Comparison of ENCODE assay signal across 15 mouse cellular contexts in genomic region chr10:68759789-68760188, GRCm38 (mm10). TPM values are rescaled to one million over a fixed set of nuclear protein-coding genes. Genes with fewer than 3 reads are reported as not detected.
DNase-seq lines count a peak whose midpoint lies in the region; ATAC-seq and TF ChIP-seq lines count a peak whose summit lies in the region.
"Had no signal": no experiment of that assay in that cellular context is flagged by ENCODE, and none has a peak within 500 bp of the region (broad histone marks: within the 10 kb centered on the region; RNA-seq: fewer than 3 reads in every experiment).

No protein-coding gene starts in this region.

- ATAC-seq in forebrain, embryonic 11.5 days (replicated peaks; ENCODE audit: low FRiP score): peak; percentile 76
- no peak for ATAC-seq in forebrain, embryonic 16.5 days
- ATAC-seq in embryonic facial prominence, embryonic 12.5 days (ENCODE audit: insufficient number of reproducible peaks, insufficient read depth, low FRiP score, low TSS enrichment): 0 out of 2 replicates have a peak, but pooled peaks have one; percentile 56
- ATAC-seq in limb, embryonic 12.5 days (ENCODE audit: insufficient number of reproducible peaks, insufficient read depth, low FRiP score, low TSS enrichment, low read depth): no peak
- ATAC-seq: intestine, embryonic 16.5 days; liver, postnatal 0 days; Patski had no signal

- intact Hi-C loops in heart, postnatal 25 days (cut with DNase I): no loop called here

- no peak overlapping the region for H3K27ac ChIP-seq in forebrain, embryonic 11.5 days (ENCODE audit: low read depth, low read length)
- H3K27ac ChIP-seq in forebrain, embryonic 16.5 days (ENCODE audit: low read length): no peak overlapping the region
- peak overlapping the region; percentile 67 for H3K27ac ChIP-seq in embryonic facial prominence, embryonic 12.5 days
- peak overlapping the region; percentile 68 for H3K27ac ChIP-seq in limb, embryonic 12.5 days
- no peak overlapping the region for H3K27ac ChIP-seq in thymus, adult 2 months (ENCODE audit: control insufficient read depth, insufficient read depth, low read length)
- H3K27ac ChIP-seq: hindbrain, embryonic 14.5 days had no signal

- TF ChIP-seq POLR2A in thymus, adult 2 months (IDR thresholded peaks at IDR 0.05; ENCODE audit: control insufficient read depth, extremely low read depth, insufficient read depth, low read length, poor library complexity): no peak

- no peaks in the 10 kb centered on the region for H3K27me3 ChIP-seq in forebrain, embryonic 11.5 days (ENCODE audit: control insufficient read depth, insufficient read depth, low read length)
- H3K27me3 ChIP-seq in forebrain, embryonic 16.5 days (replicated peaks; ENCODE audit: control insufficient read depth, insufficient read depth, low read length): no peaks in the 10 kb centered on the region
- H3K27me3 ChIP-seq in embryonic facial prominence, embryonic 12.5 days: no peaks in the 10 kb centered on the region
- H3K27me3 ChIP-seq in limb, embryonic 12.5 days: no peaks in the 10 kb centered on the region
- no peaks in the 10 kb centered on the region for H3K27me3 ChIP-seq in thymus, adult 2 months (ENCODE audit: control insufficient read depth, insufficient read depth, low read length)
- H3K27me3 ChIP-seq: Patski had no signal

- no peak overlapping the region for H3K4me3 ChIP-seq in forebrain, embryonic 11.5 days (ENCODE audit: low read depth, low read length)
- no peak overlapping the region for H3K4me3 ChIP-seq in forebrain, embryonic 16.5 days (replicated peaks; ENCODE audit: low read length)
- H3K4me3 ChIP-seq in embryonic facial prominence, embryonic 12.5 days: no peak overlapping the region
- H3K4me3 ChIP-seq in limb, embryonic 12.5 days (replicated peaks): no peak overlapping the region
- no peak overlapping the region for H3K4me3 ChIP-seq in thymus, adult 2 months (ENCODE audit: control insufficient read depth, insufficient read depth, low read length)

- H3K4me2 ChIP-seq in forebrain, embryonic 11.5 days (ENCODE audit: low read depth, low read length, severe bottlenecking): no peak overlapping the region
- H3K4me2 ChIP-seq in forebrain, embryonic 16.5 days (ENCODE audit: low read length): no peak overlapping the region
- H3K4me2 ChIP-seq in embryonic facial prominence, embryonic 12.5 days (replicated peaks): peak overlapping the region; percentile 19; the same call in 1 of the 2 replicates
- H3K4me2 ChIP-seq in limb, embryonic 12.5 days: no peak overlapping the region
- H3K4me2 ChIP-seq: hindbrain, embryonic 14.5 days had no signal

- peak; percentile 76 for DNase-seq in forebrain, embryonic 11.5 days (ENCODE audit: low spot score)
- peak; percentile 35 for DNase-seq in embryo, embryonic 10 days (ENCODE audit: low spot score)
- DNase-seq in heart, postnatal 25 days (ENCODE audit: low spot score): no peak
- no peak for DNase-seq in thymus, adult 2 months
- no peak for DNase-seq in spleen, adult 18-20 months
- DNase-seq: cerebellum, adult 9-10 months; gastrocnemius, postnatal 36 days; thymus, postnatal 25 days had no signal

- H3K36me3 ChIP-seq in forebrain, embryonic 11.5 days (ENCODE audit: control insufficient read depth, insufficient read depth, low read length): no peaks in the 10 kb centered on the region
- no peaks in the 10 kb centered on the region for H3K36me3 ChIP-seq in forebrain, embryonic 16.5 days (ENCODE audit: control insufficient read depth, insufficient read depth)
- no peaks in the 10 kb centered on the region for H3K36me3 ChIP-seq in embryonic facial prominence, embryonic 12.5 days
- H3K36me3 ChIP-seq in limb, embryonic 12.5 days: peaks cover 8% of the 10 kb centered on the region; the same call in 1 of the 2 replicates
- no peaks in the 10 kb centered on the region for H3K36me3 ChIP-seq in thymus, adult 2 months (ENCODE audit: control insufficient read depth, insufficient read depth, low read length)

- WGBS in forebrain, embryonic 11.5 days: 24% methylated on average over 7 of the region's 7 CpGs
- WGBS in forebrain, embryonic 16.5 days: 21% methylated on average over 7 of the region's 7 CpGs
- WGBS in embryonic facial prominence, embryonic 12.5 days: 31% methylated on average over 7 of the region's 7 CpGs
- 41% methylated on average over 7 of the region's 7 CpGs for WGBS in limb, embryonic 12.5 days
- 96% methylated on average over 7 of the region's 7 CpGs for WGBS in thymus, adult 2 months

- no peaks in the 10 kb centered on the region for H3K4me1 ChIP-seq in forebrain, embryonic 11.5 days (replicated peaks; ENCODE audit: control insufficient read depth, insufficient read depth, low read length)
- H3K4me1 ChIP-seq in forebrain, embryonic 16.5 days (replicated peaks; ENCODE audit: control insufficient read depth, insufficient read depth, low read length): no peaks in the 10 kb centered on the region
- H3K4me1 ChIP-seq in embryonic facial prominence, embryonic 12.5 days: no peaks in the 10 kb centered on the region
- no peaks in the 10 kb centered on the region; the same call in 1 of the 2 replicates for H3K4me1 ChIP-seq in limb, embryonic 12.5 days (replicated peaks)
- H3K4me1 ChIP-seq in thymus, adult 2 months (replicated peaks; ENCODE audit: control insufficient read depth, insufficient read depth, low read length): no peaks in the 10 kb centered on the region

- no peak for TF ChIP-seq CTCF in thymus, adult 2 months (IDR thresholded peaks at IDR 0.05; ENCODE audit: borderline replicate concordance, control insufficient read depth, extremely low read depth, insufficient read depth, low read length, poor library complexity)

- no peak overlapping the region for H3K9ac ChIP-seq in forebrain, embryonic 11.5 days (ENCODE audit: low read length)
- H3K9ac ChIP-seq in forebrain, embryonic 16.5 days (replicated peaks; ENCODE audit: low read depth, low read length): no peak overlapping the region
- no peak overlapping the region for H3K9ac ChIP-seq in embryonic facial prominence, embryonic 12.5 days
- H3K9ac ChIP-seq in limb, embryonic 12.5 days (replicated peaks): no peak overlapping the region
- H3K9ac ChIP-seq: hindbrain, embryonic 14.5 days; liver, postnatal 0 days had no signal

- H3K9me3 ChIP-seq in forebrain, embryonic 11.5 days (ENCODE audit: control insufficient read depth, low read length): no peaks in the 10 kb centered on the region
- H3K9me3 ChIP-seq in forebrain, embryonic 16.5 days (ENCODE audit: control insufficient read depth, low read length): no peaks in the 10 kb centered on the region
- no peaks in the 10 kb centered on the region for H3K9me3 ChIP-seq in embryonic facial prominence, embryonic 12.5 days
- H3K9me3 ChIP-seq in limb, embryonic 12.5 days: no peaks in the 10 kb centered on the region

RNA-seq across cellular contexts. Expression of gene Tmem26, which starts 36.3 kb away (rescaled TPM):
- 6.5 and 7.0 TPM in 2 replicates for polyA plus RNA-seq in forebrain, embryonic 11.5 days (2014; fragmentation: Nextera tagmentation; extraction: Ambion mirVana)
- polyA plus RNA-seq in forebrain, embryonic 16.5 days (2015; fragmentation: Nextera tagmentation; extraction: Ambion mirVana): 1.8 and 3.3 TPM in 2 replicates
- polyA plus RNA-seq in embryonic facial prominence, embryonic 12.5 days (2016; fragmentation: Nextera tagmentation; extraction: Ambion mirVana): 53.9 and 62.0 TPM in 2 replicates
- polyA plus RNA-seq in limb, embryonic 12.5 days (2016; fragmentation: Nextera tagmentation; extraction: Ambion mirVana): 42.0 and 44.4 TPM in 2 replicates
- under 1 TPM; 0.26 to 0.28 TPM for total RNA-seq in heart, postnatal 25 days (2021)
- 4.4 and 4.5 TPM in 2 replicates for polyA plus RNA-seq in thymus, adult 2 months (2012; rRNA removed)
- polyA plus RNA-seq: Patski had no signal

Comparison
In these comparisons a context has a peak if more than half of its experiments do, and no peak if none do; other contexts are left out.
1. ATAC-seq: peak in forebrain, embryonic 11.5 days (single experiment) and embryonic facial prominence, embryonic 12.5 days (single experiment); none in forebrain, embryonic 16.5 days (single experiment) and limb, embryonic 12.5 days (single experiment).
2. DNase-seq: peak in forebrain, embryonic 11.5 days (single experiment) and embryo, embryonic 10 days (single experiment); none in heart, postnatal 25 days (single experiment), thymus, adult 2 months (single experiment) and spleen, adult 18-20 months (0 of 2).
3. H3K27ac ChIP-seq: peak in embryonic facial prominence, embryonic 12.5 days (single experiment) and limb, embryonic 12.5 days (single experiment); none in forebrain, embryonic 11.5 days (single experiment), forebrain, embryonic 16.5 days (single experiment) and thymus, adult 2 months (single experiment).